Mouse (Mus musculus) neural tube, embryonic 12.5 days (tissue): ENCODE measurements around the gene 4930518I15Rik. TPM values are rescaled to one million over a fixed set of nuclear protein-coding genes. Genes with fewer than 3 reads are reported as not detected.

Experiments used
- ATAC-seq: fragments of 200-750 bp; cut with Nextera tagmentation; 2 replicates; pipeline ENCODE4 v1.8.0; 2017; ENCODE audit warnings: low read depth, mild to moderate bottlenecking, moderate TSS enrichment, moderate library complexity; ENCODE audit not compliant: low FRiP score
- H3K27ac ChIP-seq: fragments of 300-500 bp; sonication (generic); 2 replicates; pipeline ENCODE4 v1.5.1; 2016
- H3K27me3 ChIP-seq: fragments of 300-500 bp; sonication (generic); replicated peaks from 2 replicates; pipeline ENCODE4 v1.6.1; 2016; ENCODE audit warnings: mild to moderate bottlenecking
- H3K36me3 ChIP-seq: fragments of 300-500 bp; sonication (generic); 2 replicates; pipeline ENCODE4 v1.6.1; 2016; ENCODE audit warnings: mild to moderate bottlenecking
- H3K4me1 ChIP-seq: fragments of 300-500 bp; sonication (generic); 2 replicates; pipeline ENCODE4 v1.6.1; 2016
- H3K4me2 ChIP-seq: fragments of 300-500 bp; sonication (generic); replicated peaks from 2 replicates; pipeline ENCODE4 v1.6.1; 2016; ENCODE audit warnings: mild to moderate bottlenecking
- H3K4me3 ChIP-seq: fragments of 300-500 bp; sonication (generic); 2 replicates; pipeline ENCODE4 v1.5.1; 2016
- H3K9ac ChIP-seq: fragments of 300-500 bp; sonication (generic); 2 replicates; pipeline ENCODE4 v1.6.1; 2016; ENCODE audit warnings: mild to moderate bottlenecking
- H3K9me3 ChIP-seq: fragments of 300-500 bp; sonication (generic); 2 replicates; pipeline ENCODE4 v1.6.1; 2016; ENCODE audit warnings: mild to moderate bottlenecking
- WGBS: fragments of 180-500 bp; shearing (Covaris S2); methylation state at CpG from one replicate; pipeline ENCODE4 v1.1.7; 2016; 5-methylcytosine and 5-hydroxymethylcytosine counted together
- polyA plus RNA-seq: library from polyadenylated mRNA; unstranded; fragments of >200 nt; fragmentation: Nextera tagmentation; extraction: Ambion mirVana; gene quantifications from 2 replicates; pipeline ENCODE4 v1.2.1, GENCODE M21; 2016

4930518I15Rik gene
- polyA plus RNA-seq, 1 experiment from 2014 or later = 10.9 TPM

- ATAC-seq = no peak
- no peak overlapping the region for H3K9ac ChIP-seq
- H3K9me3 ChIP-seq = no peaks in the 10 kb centered on the region
- no peaks in the 10 kb centered on the region for H3K4me1 ChIP-seq
- 0 out of 2 replicates have a peak, but pooled peaks cover 3% of the 10 kb centered on the region for H3K27me3 ChIP-seq
- no peak overlapping the region for H3K27ac ChIP-seq
- H3K4me3 ChIP-seq = no peak overlapping the region
- no peaks in the 10 kb centered on the region for H3K36me3 ChIP-seq
- 77% methylated on average over 6 of the region's 6 CpGs for WGBS
- no peak overlapping the region for H3K4me2 ChIP-seq
Observed at GRCm38 (mm10) chr2:156806886-156807285, 50.9 kb downstream of the 4930518I15Rik start.

Other genes starting within 250 kb of the 4930518I15Rik start
- gene Dlgap4, start 244.2 kb downstream of the 4930518I15Rik start, polyA plus RNA-seq = 197 and 198 TPM in 2 replicates
- 71.8 and 73.4 TPM in 2 replicates for gene Myl9, start 82.5 kb downstream of the 4930518I15Rik start, polyA plus RNA-seq
- gene Tgif2, start 17.9 kb downstream of the 4930518I15Rik start, polyA plus RNA-seq = 61.2 and 61.7 TPM in 2 replicates
- gene Rab5if, start 5.2 kb upstream of the 4930518I15Rik start, polyA plus RNA-seq = 169 and 179 TPM in 2 replicates
- 0.35 and 0.50 TPM in 2 replicates for gene Sla2, start 29.2 kb upstream of the 4930518I15Rik start, polyA plus RNA-seq
- gene Ndrg3, start 134.1 kb upstream of the 4930518I15Rik start, polyA plus RNA-seq = 61.8 and 63.4 TPM in 2 replicates
- 29.1 and 30.3 TPM in 2 replicates for gene Dsn1, start 149.2 kb upstream of the 4930518I15Rik start, polyA plus RNA-seq
- 6.1 TPM in 2 replicates for gene Soga1, start 221.3 kb upstream of the 4930518I15Rik start, polyA plus RNA-seq
- not detected in 2 replicates for gene Tldc2, start 229.1 kb upstream of the 4930518I15Rik start, polyA plus RNA-seq